Mouse (Mus musculus) spleen, adult 18-20 months (tissue): ENCODE measurements at regions not wholly inside any gene's neighbourhood (a gene's known extent, or its start where the extent isn't known, plus 50 kb on each side); places are given as distances from the start of the nearest gene placed in this dataset.
A peak's percentile ranks its signal among the peaks of the same experiment; 100 is the strongest.

Source experiments
- DNase-seq, 2 experiments: peaks; one replicate each; pipeline ENCODE4 v3.0.0; 2022; ENCODE audit warnings: mixed read lengths in 2 of 2

DNA sequence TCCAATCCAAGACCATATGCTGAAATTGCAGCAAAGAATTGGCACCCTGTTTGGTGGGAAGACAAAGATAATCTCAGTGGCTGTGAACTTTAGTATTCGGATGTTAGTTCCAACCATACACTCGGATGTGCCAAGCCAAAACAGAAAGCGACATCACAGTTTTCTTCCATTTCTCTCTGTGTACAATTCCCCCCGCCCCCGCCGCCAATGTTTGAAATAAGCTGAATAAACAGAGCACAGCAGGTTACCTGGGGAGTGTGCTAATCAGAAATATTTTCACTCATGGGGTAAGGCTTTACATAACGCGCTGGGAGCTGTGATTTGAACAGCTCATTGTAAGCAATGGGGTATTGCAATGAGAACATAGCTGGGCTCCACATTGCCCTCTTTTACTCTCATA, 72.5 kb upstream of the Trpm3 start:
- DNase-seq: no peak

DNA sequence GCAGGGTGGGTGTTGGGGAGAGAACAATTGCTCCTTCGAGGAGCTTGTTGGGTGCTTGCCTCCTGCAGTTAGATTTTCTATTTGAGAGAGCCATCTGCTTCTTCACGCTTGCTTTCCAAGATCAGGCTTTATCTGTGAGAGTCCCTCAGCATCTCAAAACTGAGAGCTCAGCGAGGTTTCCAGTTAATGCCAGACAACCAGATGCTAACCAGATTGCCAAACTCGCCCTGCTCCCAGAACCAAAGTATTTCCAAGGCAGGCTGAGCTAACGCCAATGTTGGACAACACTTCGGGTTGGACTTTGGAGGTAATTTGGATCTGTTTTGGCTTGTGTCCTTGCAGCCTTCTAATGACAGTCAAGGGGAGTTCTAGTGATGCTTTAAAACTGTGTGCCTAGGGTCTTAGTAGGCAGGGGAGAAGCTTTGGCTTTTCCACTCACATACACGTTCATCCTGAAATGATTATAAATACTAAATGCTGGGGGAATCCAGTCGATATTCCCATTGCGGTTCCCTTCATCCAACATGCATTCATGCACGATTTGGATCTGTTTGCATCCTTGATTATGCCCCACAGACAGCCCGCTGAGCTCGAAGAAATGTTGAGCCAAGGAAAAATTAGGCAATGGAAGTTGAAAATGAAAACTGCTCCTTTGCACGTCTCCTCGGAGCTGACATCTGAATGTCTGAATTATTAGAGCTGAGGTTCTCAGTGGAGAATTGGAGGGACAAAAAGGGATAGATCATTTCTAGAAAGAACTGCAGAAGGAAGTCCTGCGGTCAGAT, 68.4 kb upstream of the Trpm3 start:
- DNase-seq: no peak

DNA sequence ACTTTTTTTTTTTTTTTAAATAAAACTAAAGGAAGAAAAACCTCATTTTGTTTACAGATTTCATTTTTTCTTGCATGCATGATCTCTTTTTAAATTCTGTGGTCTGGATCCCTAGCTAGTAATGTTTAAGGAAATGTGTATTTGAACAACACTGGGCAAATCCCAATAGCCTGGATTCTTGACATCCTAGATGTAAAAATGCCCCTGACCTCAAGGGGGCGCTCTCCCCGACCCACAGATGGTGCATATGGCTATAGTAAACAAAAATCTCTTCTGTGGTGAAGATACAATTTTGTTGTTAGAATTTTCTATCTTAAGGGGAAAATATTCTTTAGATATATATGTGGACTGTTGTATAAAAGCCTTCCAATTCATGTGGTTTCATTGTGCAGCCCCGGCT, 67.1 kb upstream of the Trpm3 start:
- peak in 1 of 2 experiments; percentile 4 for DNase-seq

DNA sequence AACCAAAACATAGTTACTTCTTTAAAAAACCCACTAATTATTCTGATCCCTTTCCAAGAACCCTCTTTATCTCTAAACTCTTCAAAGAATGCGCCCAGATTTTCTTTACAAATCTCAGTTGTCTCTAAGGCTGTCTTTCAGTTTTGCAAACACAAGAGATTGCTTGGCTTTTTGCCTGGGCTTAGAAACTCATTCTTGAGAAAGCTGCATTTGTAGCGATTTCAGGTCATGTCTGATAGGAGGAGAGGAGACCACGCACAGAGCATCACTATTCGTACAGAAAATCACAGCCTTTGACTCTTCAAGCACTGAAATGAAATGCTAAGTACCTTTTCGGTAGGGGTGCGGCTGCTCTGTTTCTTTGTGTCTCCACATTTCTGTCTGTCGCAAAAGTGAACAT, 64.8 kb upstream of the Trpm3 start:
- no peak for DNase-seq

DNA sequence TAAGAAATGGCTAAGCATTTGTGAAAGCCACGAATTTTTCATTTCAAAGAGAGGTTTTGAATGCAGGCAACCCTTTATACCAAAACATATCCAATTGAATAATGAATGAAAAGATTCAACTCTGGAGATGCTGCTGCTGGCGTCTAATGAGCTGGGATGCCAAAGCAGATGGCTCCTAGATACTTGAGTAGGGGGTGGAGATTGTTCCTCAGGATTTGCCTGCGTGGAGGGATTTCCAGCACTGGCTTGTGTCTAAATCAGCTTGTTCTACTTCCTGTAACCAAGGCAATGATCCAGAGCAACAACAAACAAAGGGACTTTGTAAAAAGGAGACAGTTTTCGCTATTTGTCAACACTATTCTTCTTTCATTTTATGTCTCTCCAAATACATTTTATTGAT, 57.4 kb upstream of the Trpm3 start:
- no peak for DNase-seq
